Mouse (Mus musculus) E14TG2a.4 (cell line): ENCODE data around the gene Itih2.

Source experiments
- CTCF ChIP-seq: conservative IDR thresholded peaks from 2 replicates; pipeline ENCODE4 v1.5.1; 2014; ENCODE audit warnings: low read length
- POU5F1 ChIP-seq: IDR thresholded peaks from 2 replicates; pipeline ENCODE4 v1.6.1; 2014; ENCODE audit warnings: low read length, borderline replicate concordance

- TF ChIP-seq CTCF (no peak), POU5F1 (no peak)
Observed at GRCm38 (mm10) chr2:10119276-10119675, 11.9 kb downstream of the Itih2 start.
